Mouse (Mus musculus): ENCODE measurements at regions not wholly inside any gene's neighbourhood (a gene's known extent, or its start where the extent isn't known, plus 50 kb on each side); places are given as distances from the start of the nearest gene placed in this dataset.
A peak's percentile ranks its signal among the peaks of the same experiment; 100 is the strongest.

DNA sequence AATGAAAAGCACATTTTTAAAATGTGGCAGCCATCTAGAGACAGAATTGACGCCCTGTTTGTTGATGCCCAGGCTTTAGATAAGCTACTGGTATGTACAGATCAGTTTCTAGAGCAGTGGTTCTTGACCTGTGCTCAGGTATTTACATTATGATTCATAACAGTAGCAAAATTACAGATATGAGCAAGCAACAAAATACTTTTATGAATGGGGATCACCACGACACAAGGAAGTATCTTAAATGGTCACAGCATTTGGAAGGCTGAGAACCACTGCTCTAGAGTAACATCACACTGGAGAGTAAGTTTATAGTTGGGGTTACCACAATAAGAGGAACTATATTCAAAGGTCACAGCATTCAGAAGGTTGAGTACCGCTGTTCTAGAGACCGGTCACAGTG lies 66.3 kb upstream of the Dgkg start:
- WGBS = 79% methylated on average over 4 of the region's 4 CpGs
- no peaks in the 10 kb centered on the region for H3K27me3 ChIP-seq (ENCODE audit: control insufficient read depth, insufficient read depth, low read length)
- H3K9ac ChIP-seq (replicated peaks; ENCODE audit: low read depth, low read length) = no peak overlapping the region
- no peak for ATAC-seq (ENCODE audit: insufficient number of reproducible peaks, insufficient read depth, low FRiP score, low read depth)
- no peak overlapping the region for H3K4me2 ChIP-seq (replicated peaks; ENCODE audit: low read depth, low read length)
- H3K4me1 ChIP-seq (ENCODE audit: control insufficient read depth, insufficient read depth, low read length) = no peaks in the 10 kb centered on the region
- H3K27ac ChIP-seq (ENCODE audit: low read length) = no peak overlapping the region
- H3K36me3 ChIP-seq (ENCODE audit: control insufficient read depth, insufficient read depth, low read length) = no peaks in the 10 kb centered on the region
- no peak overlapping the region for H3K4me3 ChIP-seq (ENCODE audit: low read depth, low read length)
- H3K9me3 ChIP-seq (ENCODE audit: control insufficient read depth, low read depth, low read length) = no peaks in the 10 kb centered on the region

DNA sequence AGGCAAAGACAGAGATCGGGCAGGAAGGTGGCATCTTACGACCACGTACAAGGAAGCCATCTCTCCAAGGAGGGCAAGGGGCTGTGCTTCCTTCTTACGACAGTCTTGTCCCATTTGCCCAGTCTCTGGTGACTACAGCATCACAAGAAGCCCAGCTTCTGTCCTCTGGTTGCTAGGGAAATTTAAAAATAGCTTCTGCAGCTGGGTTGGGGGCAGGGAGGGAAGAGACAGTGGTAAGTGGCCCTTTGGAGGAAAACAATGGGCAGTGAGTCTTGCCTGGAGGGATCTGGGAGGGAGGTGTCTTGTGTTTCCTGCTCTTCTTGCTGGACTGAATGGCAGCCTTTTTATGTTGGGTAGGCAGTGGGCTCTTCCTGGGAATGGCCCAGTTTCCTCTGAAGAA lies 62.8 kb upstream of the Dgkg start:
- no peaks in the 10 kb centered on the region for H3K9me3 ChIP-seq (ENCODE audit: control insufficient read depth, low read depth, low read length)
- no peaks in the 10 kb centered on the region for H3K27me3 ChIP-seq (ENCODE audit: control insufficient read depth, insufficient read depth, low read length)
- H3K9ac ChIP-seq (replicated peaks; ENCODE audit: low read depth, low read length) = no peak overlapping the region
- H3K4me1 ChIP-seq (ENCODE audit: control insufficient read depth, insufficient read depth, low read length) = no peaks in the 10 kb centered on the region
- no peak for ATAC-seq (ENCODE audit: insufficient number of reproducible peaks, insufficient read depth, low FRiP score, low read depth)
- no peak overlapping the region for H3K4me2 ChIP-seq (replicated peaks; ENCODE audit: low read depth, low read length)
- no peaks in the 10 kb centered on the region for H3K36me3 ChIP-seq (ENCODE audit: control insufficient read depth, insufficient read depth, low read length)
- no peak overlapping the region for H3K4me3 ChIP-seq (ENCODE audit: low read depth, low read length)
- no peak overlapping the region for H3K27ac ChIP-seq (ENCODE audit: low read length)
- WGBS = 74% methylated on average over 4 of the region's 4 CpGs

DNA sequence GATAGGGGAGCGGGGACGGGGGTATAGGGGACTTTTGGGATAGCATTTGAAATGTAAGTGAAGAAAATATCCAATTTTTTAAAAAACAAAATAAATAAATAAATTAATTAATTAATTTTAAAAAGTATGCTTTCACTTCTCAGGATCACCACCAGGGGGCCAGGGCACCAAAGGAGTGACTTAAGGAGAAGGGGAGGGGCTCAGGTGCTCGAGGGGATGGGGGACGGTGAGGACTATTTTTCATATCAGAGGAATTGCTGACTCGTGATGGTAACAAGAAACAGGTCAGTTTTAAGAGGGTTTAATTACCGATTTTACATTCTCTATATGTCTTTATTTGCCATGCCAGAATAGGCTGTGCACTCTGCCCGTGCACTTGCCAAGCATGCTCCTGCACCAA lies 62.3 kb upstream of the Dgkg start:
- no peaks in the 10 kb centered on the region for H3K4me1 ChIP-seq (ENCODE audit: control insufficient read depth, insufficient read depth, low read length)
- H3K4me2 ChIP-seq (replicated peaks; ENCODE audit: low read depth, low read length) = no peak overlapping the region
- no peak overlapping the region for H3K4me3 ChIP-seq (ENCODE audit: low read depth, low read length)
- ATAC-seq (ENCODE audit: insufficient number of reproducible peaks, insufficient read depth, low FRiP score, low read depth) = no peak
- H3K27me3 ChIP-seq (ENCODE audit: control insufficient read depth, insufficient read depth, low read length) = no peaks in the 10 kb centered on the region
- 50% methylated on average over 7 of the region's 7 CpGs for WGBS
- no peaks in the 10 kb centered on the region for H3K9me3 ChIP-seq (ENCODE audit: control insufficient read depth, low read depth, low read length)
- no peak overlapping the region for H3K9ac ChIP-seq (replicated peaks; ENCODE audit: low read depth, low read length)
- no peaks in the 10 kb centered on the region for H3K36me3 ChIP-seq (ENCODE audit: control insufficient read depth, insufficient read depth, low read length)
- no peak overlapping the region for H3K27ac ChIP-seq (ENCODE audit: low read length)

DNA sequence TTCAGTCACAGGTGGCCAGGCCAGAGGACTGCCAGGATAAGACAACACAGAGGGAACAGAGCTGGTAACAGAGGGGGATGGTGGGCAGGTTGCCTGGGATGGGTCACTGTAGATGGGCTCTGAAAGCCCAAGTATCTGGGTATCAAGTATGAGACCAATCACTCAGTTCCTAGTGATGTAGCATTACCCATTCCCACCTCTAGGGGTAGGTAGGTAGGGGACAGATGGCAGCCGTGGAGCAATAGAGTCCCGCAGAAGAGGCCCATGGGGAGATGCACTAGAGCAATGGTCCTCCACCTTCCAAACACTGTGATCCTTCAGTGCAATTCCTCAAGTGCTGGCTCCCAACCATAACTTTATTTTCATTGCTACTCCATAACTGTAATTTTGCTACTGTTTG lies 60.4 kb upstream of the Dgkg start:
- no peak overlapping the region for H3K4me3 ChIP-seq (ENCODE audit: low read depth, low read length)
- H3K27me3 ChIP-seq (ENCODE audit: control insufficient read depth, insufficient read depth, low read length) = no peaks in the 10 kb centered on the region
- ATAC-seq (ENCODE audit: insufficient number of reproducible peaks, insufficient read depth, low FRiP score, low read depth) = no peak
- no peaks in the 10 kb centered on the region for H3K9me3 ChIP-seq (ENCODE audit: control insufficient read depth, low read depth, low read length)
- H3K4me2 ChIP-seq (replicated peaks; ENCODE audit: low read depth, low read length) = no peak overlapping the region
- H3K36me3 ChIP-seq (ENCODE audit: control insufficient read depth, insufficient read depth, low read length) = no peaks in the 10 kb centered on the region
- no peak overlapping the region for H3K9ac ChIP-seq (replicated peaks; ENCODE audit: low read depth, low read length)
- no peaks in the 10 kb centered on the region for H3K4me1 ChIP-seq (ENCODE audit: control insufficient read depth, insufficient read depth, low read length)
- WGBS = 62% methylated on average over 2 of the region's 2 CpGs
- no peak overlapping the region for H3K27ac ChIP-seq (ENCODE audit: low read length)

DNA sequence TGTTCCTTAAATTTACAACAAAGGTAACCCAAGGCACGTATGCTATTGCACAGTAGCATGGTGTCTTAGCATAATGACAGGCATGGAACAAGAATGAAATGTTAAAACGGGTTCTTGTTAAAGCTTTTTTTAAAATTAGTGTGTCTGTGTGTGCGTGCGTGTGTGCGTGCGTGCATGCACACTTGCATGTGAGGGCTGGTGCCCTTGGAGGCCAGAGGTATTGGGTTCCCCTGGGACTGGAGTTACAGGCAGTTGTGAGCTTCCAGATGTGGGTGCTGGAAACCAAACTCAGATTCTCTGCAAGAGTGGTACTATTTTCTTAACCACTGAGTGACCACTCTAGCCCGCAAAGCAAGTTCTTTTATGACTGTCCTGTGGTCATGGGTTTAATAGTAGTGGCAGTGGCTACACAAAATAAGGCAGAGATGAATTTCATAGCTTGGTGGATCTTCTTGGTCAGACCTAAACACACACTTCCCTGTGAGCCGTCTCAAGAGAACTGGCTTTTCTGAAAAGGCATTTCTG lies 59.3 kb upstream of the Dgkg start:
- Histone ChIP-seq H3K4me1 (ENCODE audit: control insufficient read depth, insufficient read depth, low read length) (no peaks in the 10 kb centered on the region), H3K4me2 (replicated peaks; ENCODE audit: low read depth, low read length) (no peak overlapping the region), H3K9me3 (ENCODE audit: control insufficient read depth, low read depth, low read length) (no peaks in the 10 kb centered on the region), H3K27me3 (ENCODE audit: control insufficient read depth, insufficient read depth, low read length) (no peaks in the 10 kb centered on the region), H3K27ac (ENCODE audit: low read length) (no peak overlapping the region), H3K36me3 (ENCODE audit: control insufficient read depth, insufficient read depth, low read length) (no peaks in the 10 kb centered on the region), H3K4me3 (ENCODE audit: low read depth, low read length) (no peak overlapping the region), H3K9ac (replicated peaks; ENCODE audit: low read depth, low read length) (no peak overlapping the region)
- WGBS = 89% methylated on average over 8 of the region's 8 CpGs
- no peak for ATAC-seq (ENCODE audit: insufficient number of reproducible peaks, insufficient read depth, low FRiP score, low read depth)

DNA sequence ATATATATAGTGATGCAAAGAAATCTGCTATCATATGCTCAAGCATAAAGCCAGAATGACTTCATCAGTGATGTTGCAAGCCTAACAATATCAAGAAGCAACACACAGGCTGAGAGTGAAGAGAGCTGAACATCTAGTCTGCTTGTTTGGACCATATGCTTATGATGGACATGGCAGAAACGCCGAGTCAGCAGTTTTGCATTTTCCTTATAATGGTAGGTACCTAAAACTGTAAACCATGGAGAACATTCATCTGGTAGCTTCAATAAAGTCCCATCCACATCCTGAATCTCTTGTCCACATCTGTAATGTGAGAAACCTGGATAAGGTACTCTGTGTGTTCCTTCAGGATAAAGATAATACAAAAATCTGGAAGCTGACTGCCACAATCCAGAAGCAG lies 57.3 kb upstream of the Dgkg start:
- no peak overlapping the region for H3K4me2 ChIP-seq (replicated peaks; ENCODE audit: low read depth, low read length)
- no peaks in the 10 kb centered on the region for H3K36me3 ChIP-seq (ENCODE audit: control insufficient read depth, insufficient read depth, low read length)
- no peaks in the 10 kb centered on the region for H3K27me3 ChIP-seq (ENCODE audit: control insufficient read depth, insufficient read depth, low read length)
- WGBS = 85% methylated on average over 2 of the region's 2 CpGs
- H3K27ac ChIP-seq (ENCODE audit: low read length) = no peak overlapping the region
- H3K4me3 ChIP-seq (ENCODE audit: low read depth, low read length) = no peak overlapping the region
- no peaks in the 10 kb centered on the region for H3K9me3 ChIP-seq (ENCODE audit: control insufficient read depth, low read depth, low read length)
- no peak overlapping the region for H3K9ac ChIP-seq (replicated peaks; ENCODE audit: low read depth, low read length)
- no peaks in the 10 kb centered on the region for H3K4me1 ChIP-seq (ENCODE audit: control insufficient read depth, insufficient read depth, low read length)
- no peak for ATAC-seq (ENCODE audit: insufficient number of reproducible peaks, insufficient read depth, low FRiP score, low read depth)

DNA sequence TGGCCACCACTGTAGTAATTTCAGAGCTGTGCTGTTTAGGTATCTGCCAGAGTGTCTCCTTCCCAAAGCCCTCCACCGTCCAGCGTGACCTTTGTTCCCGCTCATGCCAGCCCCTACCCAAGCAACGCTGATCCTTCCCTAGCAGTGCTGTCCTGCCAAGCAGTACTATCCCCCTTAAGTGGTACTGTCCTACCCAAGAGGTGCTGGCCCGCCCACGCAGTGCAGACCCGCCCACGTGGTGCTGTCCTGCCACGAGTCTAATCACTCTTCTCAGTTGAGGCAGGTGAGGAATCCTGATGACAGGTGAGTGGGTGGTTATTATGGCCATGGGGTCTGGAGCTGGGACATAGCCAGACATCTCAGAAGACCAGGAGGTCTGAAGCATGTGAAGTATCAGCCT lies 51.7 kb upstream of the Dgkg start:
- peak; percentile 53; the same call in 1 of the 2 replicates for ATAC-seq (ENCODE audit: insufficient number of reproducible peaks, insufficient read depth, low FRiP score, low read depth)

More for the DNA sequence above, 51.7 kb upstream of the Dgkg start:
- H3K9me3 ChIP-seq (ENCODE audit: control insufficient read depth, low read depth, low read length) = no peaks in the 10 kb centered on the region
- no peak overlapping the region for H3K4me2 ChIP-seq (replicated peaks; ENCODE audit: low read depth, low read length)
- no peaks in the 10 kb centered on the region for H3K36me3 ChIP-seq (ENCODE audit: control insufficient read depth, insufficient read depth, low read length)
- H3K4me3 ChIP-seq (ENCODE audit: low read depth, low read length) = no peak overlapping the region
- no peaks in the 10 kb centered on the region for H3K4me1 ChIP-seq (ENCODE audit: control insufficient read depth, insufficient read depth, low read length)
- H3K27ac ChIP-seq (ENCODE audit: low read length) = no peak overlapping the region
- H3K9ac ChIP-seq (replicated peaks; ENCODE audit: low read depth, low read length) = no peak overlapping the region
- 47% methylated on average over 9 of the region's 9 CpGs for WGBS
- H3K27me3 ChIP-seq (ENCODE audit: control insufficient read depth, insufficient read depth, low read length) = no peaks in the 10 kb centered on the region

All from stomach, embryonic 14.5 days (tissue).